Mouse (Mus musculus) liver, embryonic 14.5 days (tissue): ENCODE data around the gene Nlrp4a. TPM values are rescaled to one million over a fixed set of nuclear protein-coding genes. Genes with fewer than 3 reads are reported as not detected.
"Not testable (repeated sequence)": the region's sequence is repeated elsewhere in the genome, so short reads cannot be mapped to it uniquely, and the experiment has no call there.

Experiments
- ATAC-seq: fragments of 200-750 bp; cut with Nextera tagmentation; 2 replicates; pipeline ENCODE4 v1.8.0; 2017; ENCODE audit warnings: moderate number of reproducible peaks, mild to moderate bottlenecking, moderate library complexity; ENCODE audit not compliant: insufficient read depth
- DNase-seq, 3 experiments: peaks; one replicate each; pipeline ENCODE4 v3.0.0-alpha.2; 2012 to 2013; ENCODE audit warnings: low read depth in 3 of 3, low spot score in 3 of 3
- H3K27ac ChIP-seq: fragments of 300-500 bp; sonication (generic); 2 replicates; pipeline ENCODE4 v1.5.1; 2014; ENCODE audit warnings: moderate library complexity, mild to moderate bottlenecking, control low read depth, inconsistent platforms
- H3K27me3 ChIP-seq: fragments of 300-500 bp; sonication (generic); 2 replicates; pipeline ENCODE4 v1.6.1; 2014; ENCODE audit warnings: mild to moderate bottlenecking, low read length, moderate library complexity; ENCODE audit not compliant: control insufficient read depth, insufficient read depth
- H3K36me3 ChIP-seq: fragments of 300-500 bp; sonication (generic); replicated peaks from 2 replicates; pipeline ENCODE4 v1.6.1; 2014; ENCODE audit warnings: low read depth; ENCODE audit not compliant: control insufficient read depth, insufficient read depth
- H3K4me1 ChIP-seq, 2 experiments: fragments of 200-500 bp in 1 of 2; fragments of 300-500 bp in 1 of 2; sonication (generic) in 1 of 2; replicated peaks; 2 replicates each; pipeline ENCODE4 v1.6.1; 2012 to 2014; ENCODE audit warnings: antibody characterized with exemption in 1 of 2, inconsistent platforms in 1 of 2, low read length in 1 of 2; ENCODE audit not compliant: control insufficient read depth in 2 of 2, insufficient read depth in 2 of 2
- H3K4me2 ChIP-seq: fragments of 300-500 bp; sonication (generic); 2 replicates; pipeline ENCODE4 v1.6.1; 2014; ENCODE audit warnings: low read depth, mild to moderate bottlenecking, control low read depth, moderate library complexity
- H3K4me3 ChIP-seq, 2 experiments: fragments of 200-500 bp in 1 of 2; fragments of 300-500 bp in 1 of 2; sonication (generic) in 1 of 2; 2 replicates each; pipeline ENCODE4 v1.5.1; 2012 to 2014; ENCODE audit warnings: low read depth in 2 of 2, low read length in 2 of 2, mild to moderate bottlenecking in 2 of 2, control low read depth in 1 of 2, inconsistent platforms in 1 of 2, moderate library complexity in 1 of 2; ENCODE audit not compliant: insufficient read depth in 1 of 2
- H3K9ac ChIP-seq: fragments of 300-500 bp; sonication (generic); replicated peaks from 2 replicates; pipeline ENCODE4 v1.6.1; 2014; ENCODE audit warnings: mild to moderate bottlenecking, control low read depth, moderate library complexity
- H3K9me3 ChIP-seq: fragments of 300-500 bp; sonication (generic); 2 replicates; pipeline ENCODE4 v1.6.1; 2016; ENCODE audit warnings: low read length, mixed read lengths; ENCODE audit not compliant: control insufficient read depth
- CTCF ChIP-seq: IDR thresholded peaks from 2 replicates; pipeline ENCODE4 v1.5.1; 2016; ENCODE audit warnings: antibody characterized with exemption, low read depth, control low read depth
- EP300 ChIP-seq: IDR thresholded peaks from 2 replicates; pipeline ENCODE4 v1.6.1; 2016; ENCODE audit warnings: antibody characterized with exemption, low read depth
- WGBS: fragments of 180-500 bp; shearing (Covaris S2); extraction: QIAGEN DNeasy Blood & Tissue Kit; methylation state at CpG from one replicate; pipeline ENCODE4 v1.1.7; 2014; ENCODE audit not compliant: insufficient replicate concordance; 5-methylcytosine and 5-hydroxymethylcytosine counted together
- polyA plus RNA-seq, 2 experiments: library from polyadenylated mRNA; depleted of rRNA in 1 of 2; stranded (reverse) in 1 of 2; unstranded in 1 of 2; fragments of >200 nt; fragmentation: Nextera tagmentation in 1 of 2; extraction: Ambion mirVana in 1 of 2; gene quantifications; 2 replicates each; pipeline versions ENCODE4 v1.2.1 to v1.2.3; 2012 to 2014

Nlrp4a gene
- not detected in 2 replicates for polyA plus RNA-seq (2012; rRNA removed)
- polyA plus RNA-seq (2014; fragmentation: Nextera tagmentation; extraction: Ambion mirVana): not detected in 2 replicates

GRCm38 (mm10) chr7:26434813-26435212 is at the start of gene Nlrp4a:
Nlrp4a (plus strand) TSS chr7:26435113.
- Histone ChIP-seq H3K4me3 (no peak within 1 kb of the TSS), H3K36me3 (no peaks in the 10 kb centered on the region), H3K9ac (no peak within 1 kb of the TSS), H3K9me3 (no peaks in the 10 kb centered on the region), H3K27ac (no peak within 1 kb of the TSS), H3K27me3 (no peaks in the 10 kb centered on the region), H3K4me2 (no peak within 1 kb of the TSS), H3K4me1 (no peaks in the 10 kb centered on the region)
- ATAC-seq: no peak
- DNase-seq: no peak
- no peak for TF ChIP-seq CTCF
- WGBS: 66% methylated on average over 5 of the region's 5 CpGs

GRCm38 (mm10) chr7:26386691-26387090 is 48.2 kb upstream of the Nlrp4a start:
- not testable (repeated sequence) for H3K9ac ChIP-seq, H3K4me1 ChIP-seq, H3K36me3 ChIP-seq, H3K27ac ChIP-seq, H3K4me2 ChIP-seq, DNase-seq, ATAC-seq, H3K4me3 ChIP-seq, H3K27me3 ChIP-seq, H3K9me3 ChIP-seq
- WGBS: 63% methylated on average over 5 of the region's 5 CpGs

GRCm38 (mm10) chr7:26391137-26391536 is 43.8 kb upstream of the Nlrp4a start:
- ATAC-seq, H3K36me3 ChIP-seq, H3K27me3 ChIP-seq, H3K9ac ChIP-seq, H3K27ac ChIP-seq, DNase-seq, H3K4me2 ChIP-seq, H3K9me3 ChIP-seq, H3K4me1 ChIP-seq, H3K4me3 ChIP-seq: not testable (repeated sequence)
- WGBS: 48% methylated on average over 2 of the region's 2 CpGs

GRCm38 (mm10) chr7:26391811-26392210 is 43.1 kb upstream of the Nlrp4a start:
- not testable (repeated sequence) for ATAC-seq, H3K9me3 ChIP-seq, H3K27ac ChIP-seq, H3K4me3 ChIP-seq, H3K4me1 ChIP-seq, H3K27me3 ChIP-seq, H3K36me3 ChIP-seq, H3K4me2 ChIP-seq, H3K9ac ChIP-seq, DNase-seq
- 70% methylated on average over 6 of the region's 6 CpGs for WGBS

- not testable (repeated sequence) for ATAC-seq, DNase-seq, H3K4me1 ChIP-seq, H3K4me3 ChIP-seq, H3K9me3 ChIP-seq, H3K27ac ChIP-seq, H3K36me3 ChIP-seq, H3K27me3 ChIP-seq, H3K4me2 ChIP-seq, H3K9ac ChIP-seq
- WGBS: 31% methylated on average over 2 of the region's 2 CpGs
Observed at GRCm38 (mm10) chr7:26403600-26403999, 31.3 kb upstream of the Nlrp4a start, which contains the start of gene Nlrp9c. Nlrp9c (minus strand) TSS chr7:26403700.

GRCm38 (mm10) chr7:26476690-26477089 is 41.8 kb downstream of the Nlrp4a start:
- DNase-seq: no peak
- Histone ChIP-seq H3K9me3 (peaks cover 3% of the 10 kb centered on the region; the same call in 1 of the 2 replicates), H3K4me2 (no peak overlapping the region), H3K27me3 (no peaks in the 10 kb centered on the region), H3K9ac (no peak overlapping the region), H3K27ac (no peak overlapping the region), H3K4me1 (no peaks in the 10 kb centered on the region), H3K36me3 (no peaks in the 10 kb centered on the region), H3K4me3 (no peak overlapping the region)
- ATAC-seq: no peak
- TF ChIP-seq CTCF: no peak
- no peak for TF ChIP-seq EP300

- H3K36me3 ChIP-seq, DNase-seq: not testable (repeated sequence)
- WGBS: 66% methylated on average over 18 of the region's 18 CpGs
Observed at GRCm38 (mm10) chr7:26489514-26489913, 54.6 kb downstream of the Nlrp4a start.

More at GRCm38 (mm10) chr7:26489514-26489913, 54.6 kb downstream of the Nlrp4a start:
- H3K4me3 ChIP-seq, H3K27ac ChIP-seq, H3K4me2 ChIP-seq, H3K27me3 ChIP-seq, H3K4me1 ChIP-seq, H3K9me3 ChIP-seq, H3K9ac ChIP-seq, ATAC-seq: not testable (repeated sequence)
